Mouse (Mus musculus) olfactory bulb, adult 2 months (tissue): Measurements from ENCODE around the gene Tns2.

Experiments used
- CTCF ChIP-seq: fragments of 200-500 bp; IDR thresholded peaks from 2 replicates; pipeline ENCODE4 v1.5.1; 2012; ENCODE audit warnings: low read depth, mild to moderate bottlenecking, low read length, moderate library complexity; ENCODE audit not compliant: insufficient read depth
- POLR2A ChIP-seq: fragments of 200-500 bp; IDR thresholded peaks from 2 replicates; pipeline ENCODE4 v1.6.1; 2012; ENCODE audit warnings: mild to moderate bottlenecking, low read depth, low read length, moderate library complexity; ENCODE audit not compliant: insufficient read depth

DNA sequence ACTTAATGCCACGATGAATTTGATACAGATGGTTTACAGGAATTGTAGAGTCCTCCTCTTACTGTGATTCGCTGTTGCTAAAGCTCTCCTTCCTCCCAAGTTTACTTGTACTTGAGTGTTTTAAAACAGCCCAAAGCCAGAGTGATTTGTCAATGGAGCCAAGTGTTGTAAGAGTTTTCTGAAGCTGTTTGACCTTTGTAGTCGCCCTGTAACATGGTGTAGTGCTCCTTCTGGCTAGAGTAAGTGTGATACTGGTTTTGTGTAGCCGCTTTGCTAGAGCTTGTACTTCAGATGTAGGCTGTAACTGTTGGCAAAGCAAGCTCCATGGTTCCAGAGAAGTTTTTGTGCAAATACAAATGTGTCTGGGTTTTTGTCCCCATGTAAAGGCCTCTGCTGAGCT lies 8.0 kb upstream of the Tns2 start:
- TF ChIP-seq CTCF (no peak), POLR2A (no peak)
